Mouse (Mus musculus) kidney, adult 2 months (tissue): ENCODE measurements at regions not wholly inside any gene's neighbourhood (a gene's known extent, or its start where the extent isn't known, plus 50 kb on each side); places are given as distances from the start of the nearest gene placed in this dataset.
"Not testable (repeated sequence)": the region's sequence is repeated elsewhere in the genome, so short reads cannot be mapped to it uniquely, and the experiment has no call there.

Experiments
- CTCF ChIP-seq: fragments of 200-500 bp; conservative IDR thresholded peaks from 2 replicates; pipeline ENCODE4 v1.5.1; 2011; ENCODE audit warnings: low read depth, mild to moderate bottlenecking, control low read depth, low read length, moderate library complexity, mixed read lengths; ENCODE audit not compliant: insufficient read depth, insufficient read length
- POLR2A ChIP-seq: fragments of 200-500 bp; IDR thresholded peaks from one replicate; pipeline ENCODE4 v1.6.1; 2011; ENCODE audit warnings: low read depth, low read length, control low read depth

GRCm38 (mm10) chr6:22444856-22445255 lies 88.8 kb upstream of the Fam3c start:
- TF ChIP-seq POLR2A, CTCF: not testable (repeated sequence)
